Mouse (Mus musculus) spleen, adult 2 months (tissue): ENCODE data around the gene Msantd1.
"Not testable (repeated sequence)": the region's sequence is repeated elsewhere in the genome, so short reads cannot be mapped to it uniquely, and the experiment has no call there.

Experiments
- CTCF ChIP-seq: fragments of 200-500 bp; IDR thresholded peaks from 2 replicates; pipeline ENCODE4 v1.5.1; 2011; ENCODE audit warnings: mild to moderate bottlenecking, inconsistent platforms; ENCODE audit not compliant: insufficient read depth, insufficient read length, insufficient replicate concordance; ENCODE audit errors: extremely low read depth
- POLR2A ChIP-seq: fragments of 200-500 bp; IDR thresholded peaks from 2 replicates; pipeline ENCODE4 v1.6.1; 2011; ENCODE audit warnings: low read depth, low read length, inconsistent platforms

DNA sequence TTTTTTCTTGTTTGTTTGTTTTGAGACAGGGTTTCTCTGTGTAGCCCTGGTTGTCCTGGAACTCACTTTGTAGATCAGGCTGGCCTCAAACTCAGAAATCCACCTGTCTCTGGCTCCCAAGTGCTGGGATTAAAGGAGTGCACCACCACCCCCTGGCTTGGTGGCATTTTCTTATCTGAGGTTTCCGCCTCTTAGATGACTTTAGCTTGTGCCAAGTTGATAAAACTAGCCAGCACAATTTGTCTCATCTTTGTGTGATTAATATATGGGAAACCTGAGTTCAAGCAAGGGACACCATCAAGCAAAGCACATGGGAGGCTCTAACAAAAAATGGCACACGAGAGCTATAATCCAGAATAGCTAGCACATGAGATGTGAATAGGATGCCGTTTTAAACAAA lies 27.5 kb upstream of the Msantd1 start:
- TF ChIP-seq CTCF, POLR2A: not testable (repeated sequence)
